Mouse (Mus musculus) E14TG2a.4 (cell line): ENCODE data around the gene Srebf1.
A peak's percentile ranks its signal among the peaks of the same experiment; 100 is the strongest.

Source experiments
- H3K27me3 ChIP-seq: 2 replicates; pipeline ENCODE4 v1.6.1; 2014; ENCODE audit warnings: low read length, control low read depth; ENCODE audit not compliant: insufficient read depth
- H3K36me3 ChIP-seq: 2 replicates; pipeline ENCODE4 v1.6.1; 2014; ENCODE audit warnings: low read length, control low read depth; ENCODE audit not compliant: insufficient read depth
- H3K4me1 ChIP-seq: replicated peaks from 2 replicates; pipeline ENCODE4 v1.6.1; 2014; ENCODE audit warnings: low read depth, low read length, control low read depth
- H3K4me3 ChIP-seq: replicated peaks from 2 replicates; pipeline ENCODE4 v1.5.1; 2014; ENCODE audit warnings: mild to moderate bottlenecking, low read length
- H3K9me3 ChIP-seq: 2 replicates; pipeline ENCODE4 v1.6.1; 2014; ENCODE audit warnings: low read length, control low read depth
- CTCF ChIP-seq: conservative IDR thresholded peaks from 2 replicates; pipeline ENCODE4 v1.5.1; 2014; ENCODE audit warnings: low read length
- NANOG ChIP-seq: IDR thresholded peaks from 2 replicates; pipeline ENCODE4 v1.6.1; 2014; ENCODE audit warnings: borderline replicate concordance, low read length, mixed read lengths
- POU5F1 ChIP-seq: IDR thresholded peaks from 2 replicates; pipeline ENCODE4 v1.6.1; 2014; ENCODE audit warnings: low read length, borderline replicate concordance

Srebf1 gene

DNA sequence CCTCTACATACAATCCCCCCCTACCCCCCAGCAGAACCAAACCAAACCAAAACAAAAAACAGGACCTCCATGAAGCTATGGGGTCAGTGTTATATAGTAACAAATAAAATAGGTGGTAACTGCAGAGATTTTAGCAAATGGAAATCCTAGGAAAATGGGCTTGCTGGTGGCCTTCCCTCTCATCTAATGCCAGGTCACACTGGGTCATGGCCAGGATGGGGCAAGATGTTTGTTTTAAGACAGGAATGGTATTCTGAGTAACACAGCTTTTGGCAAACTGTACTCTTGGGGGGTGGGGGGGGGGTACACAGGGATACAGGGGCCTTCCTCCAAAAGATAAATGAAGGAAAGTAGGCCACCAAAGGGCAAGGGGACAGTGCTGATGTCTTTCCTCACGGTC lies 59.8 kb downstream of the Srebf1 start:
- H3K9me3 ChIP-seq: no peaks in the 10 kb centered on the region
- H3K4me3 ChIP-seq: no peak overlapping the region
- H3K36me3 ChIP-seq: 0 out of 2 replicates have a peak, but pooled peaks cover 2% of the 10 kb centered on the region
- H3K4me1 ChIP-seq: peaks cover 90% of the 10 kb centered on the region
- TF ChIP-seq POU5F1 (no peak), CTCF (no peak), NANOG (no peak)
- H3K27me3 ChIP-seq: no peaks in the 10 kb centered on the region

DNA sequence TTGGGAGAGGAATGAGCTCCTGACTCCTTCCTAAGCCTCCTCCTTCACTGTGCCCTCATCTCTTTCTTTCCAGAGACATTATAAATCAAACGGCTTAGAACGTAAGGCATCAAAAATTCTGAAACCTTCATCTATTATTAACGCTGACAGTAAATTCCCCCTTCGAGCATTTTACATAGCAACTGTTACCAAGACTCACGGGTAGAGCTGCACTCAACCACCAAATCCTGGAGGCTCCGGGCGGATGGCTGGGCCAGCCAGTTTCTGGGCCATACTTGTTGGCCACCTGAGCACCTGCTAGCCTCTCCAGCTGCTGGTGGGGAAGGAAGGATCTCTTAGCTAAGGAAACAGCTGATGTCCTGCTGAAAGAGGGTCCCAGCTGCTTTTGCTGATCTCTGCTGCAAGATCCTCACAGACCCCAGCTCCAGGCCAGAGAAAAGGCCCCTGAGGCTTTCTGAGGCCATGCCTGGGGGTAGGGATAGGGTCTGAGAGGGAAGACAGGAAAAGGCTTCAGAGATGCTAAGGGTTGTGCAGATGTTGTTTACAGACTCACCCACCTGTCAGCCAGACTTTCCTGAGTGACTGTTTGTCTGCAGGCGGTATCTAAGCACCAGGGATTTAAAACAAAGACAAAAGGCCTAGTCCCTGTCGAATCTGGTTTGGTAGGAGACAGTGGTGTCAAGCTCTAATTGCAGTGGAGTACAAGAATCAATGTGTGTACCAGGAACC lies 61.1 kb downstream of the Srebf1 start:
- Histone ChIP-seq H3K9me3 (no peaks in the 10 kb centered on the region), H3K27me3 (no peaks in the 10 kb centered on the region), H3K36me3 (0 out of 2 replicates have a peak, but pooled peaks cover 3% of the 10 kb centered on the region), H3K4me3 (peak overlapping the region; percentile 41), H3K4me1 (peaks cover 90% of the 10 kb centered on the region)
- TF ChIP-seq NANOG (no peak), POU5F1 (no peak), CTCF (no peak)

DNA sequence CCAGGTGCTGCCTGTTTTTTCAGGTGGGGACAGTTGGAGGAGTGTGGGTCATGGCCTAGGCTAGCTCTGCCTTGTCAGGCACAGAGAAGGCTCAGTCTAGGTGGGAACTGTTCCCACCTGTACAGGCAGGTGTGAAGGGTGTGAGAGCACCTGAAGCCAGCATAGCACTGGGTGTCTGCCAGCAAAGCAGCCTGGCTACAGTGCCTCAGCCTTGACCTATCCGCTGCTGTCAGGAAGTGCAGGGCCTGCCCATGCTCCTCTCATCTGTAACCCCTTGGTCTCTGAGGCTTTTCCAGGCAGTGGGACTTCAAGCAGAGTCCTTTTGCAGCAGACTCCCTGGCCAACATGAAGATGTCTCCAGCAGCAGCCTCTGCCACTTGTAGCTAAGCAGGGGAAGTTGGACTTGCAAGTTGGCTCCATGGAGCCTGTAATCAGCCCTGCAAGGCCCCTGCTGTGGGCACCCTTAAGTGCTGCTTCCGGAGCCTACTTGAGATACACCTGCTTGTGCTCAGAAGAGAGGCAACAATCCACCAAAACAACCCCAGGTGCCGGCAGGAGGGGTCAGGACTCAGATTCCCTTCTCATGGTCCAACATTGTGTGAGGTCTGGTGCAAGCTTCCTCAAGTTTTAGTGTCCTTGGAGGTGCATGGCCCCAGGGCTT lies 61.8 kb downstream of the Srebf1 start:
- Histone ChIP-seq H3K27me3 (no peaks in the 10 kb centered on the region), H3K4me3 (peak overlapping the region; percentile 41), H3K9me3 (no peaks in the 10 kb centered on the region), H3K36me3 (0 out of 2 replicates have a peak, but pooled peaks cover 3% of the 10 kb centered on the region), H3K4me1 (peaks cover 90% of the 10 kb centered on the region)
- TF ChIP-seq CTCF: no peak
- TF ChIP-seq POU5F1: no peak
- TF ChIP-seq NANOG: no peak

DNA sequence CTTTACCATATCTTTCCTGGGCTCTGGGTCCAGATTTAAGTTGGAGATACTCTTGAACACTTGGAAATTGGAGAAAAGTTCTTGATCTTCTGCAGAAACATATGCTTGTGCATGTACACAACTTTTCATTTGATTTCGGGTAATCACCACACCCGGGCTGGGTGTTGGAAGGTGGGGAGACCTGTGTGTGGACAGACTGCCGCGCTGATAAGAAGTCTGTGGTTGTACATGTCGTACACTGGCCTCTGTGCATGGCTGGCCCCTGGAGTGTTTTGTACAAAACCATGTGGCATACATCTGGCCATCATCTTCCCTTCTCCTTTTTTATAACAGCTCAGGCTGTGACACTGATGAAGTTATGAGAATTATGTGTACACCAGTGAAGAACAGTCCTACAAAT lies 62.4 kb downstream of the Srebf1 start:
- H3K9me3 ChIP-seq: no peaks in the 10 kb centered on the region
- no peak overlapping the region for H3K4me3 ChIP-seq
- H3K36me3 ChIP-seq: 0 out of 2 replicates have a peak, but pooled peaks cover 5% of the 10 kb centered on the region

DNA sequence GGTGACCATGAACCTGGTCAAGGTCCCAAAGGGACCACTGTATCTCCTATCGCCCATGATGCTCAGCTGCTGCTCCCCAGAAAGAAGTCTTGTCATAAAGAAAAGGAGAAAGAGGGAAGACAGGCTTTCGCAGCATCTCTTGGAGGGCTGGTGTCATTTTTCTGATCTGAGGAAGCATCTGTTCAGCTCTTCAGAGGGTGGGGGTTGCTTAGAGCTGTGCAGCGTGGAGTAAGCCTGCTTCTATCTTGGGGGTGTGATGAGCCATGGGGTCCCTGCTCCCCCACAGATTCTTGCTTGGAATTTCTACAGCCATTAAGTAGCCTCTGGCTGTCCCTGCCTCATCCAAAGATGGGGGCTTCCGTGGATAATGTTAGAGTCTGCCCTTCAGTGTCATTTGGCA lies 64.1 kb downstream of the Srebf1 start:
- Histone ChIP-seq H3K36me3 (peaks cover 16% of the 10 kb centered on the region; the same call in 1 of the 2 replicates), H3K9me3 (no peaks in the 10 kb centered on the region), H3K4me3 (no peak overlapping the region), H3K4me1 (peaks cover 91% of the 10 kb centered on the region), H3K27me3 (no peaks in the 10 kb centered on the region)
- TF ChIP-seq CTCF (no peak), NANOG (no peak), POU5F1 (no peak)

More for the DNA sequence above, 62.4 kb downstream of the Srebf1 start:
- TF ChIP-seq POU5F1 (no peak), NANOG (no peak)
- H3K27me3 ChIP-seq: no peaks in the 10 kb centered on the region
- H3K4me1 ChIP-seq: peaks cover 94% of the 10 kb centered on the region

DNA sequence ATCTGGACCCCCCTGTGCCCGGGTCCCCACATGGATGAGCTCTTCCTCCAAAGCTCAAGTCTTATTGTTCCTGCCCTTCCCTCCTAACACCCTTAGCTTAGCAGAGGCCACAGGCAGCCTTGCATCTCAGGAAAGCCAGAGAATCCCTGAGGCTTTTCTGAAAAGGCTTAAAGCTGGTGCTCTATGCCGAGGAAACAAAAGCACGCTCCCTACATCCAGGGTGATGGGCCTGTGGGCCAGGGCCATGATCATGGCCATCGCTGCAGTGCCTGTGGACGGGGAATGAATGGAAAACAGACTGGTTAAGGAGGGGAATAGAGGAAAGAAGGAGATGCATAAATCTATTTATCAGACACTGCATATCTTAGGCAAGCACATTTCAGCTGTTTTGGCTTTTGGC lies 66.7 kb downstream of the Srebf1 start:
- Histone ChIP-seq H3K4me1 (peaks cover 80% of the 10 kb centered on the region), H3K27me3 (no peaks in the 10 kb centered on the region), H3K9me3 (no peaks in the 10 kb centered on the region), H3K36me3 (peaks cover 26% of the 10 kb centered on the region), H3K4me3 (no peak overlapping the region)
- TF ChIP-seq NANOG: no peak
- no peak for TF ChIP-seq POU5F1

DNA sequence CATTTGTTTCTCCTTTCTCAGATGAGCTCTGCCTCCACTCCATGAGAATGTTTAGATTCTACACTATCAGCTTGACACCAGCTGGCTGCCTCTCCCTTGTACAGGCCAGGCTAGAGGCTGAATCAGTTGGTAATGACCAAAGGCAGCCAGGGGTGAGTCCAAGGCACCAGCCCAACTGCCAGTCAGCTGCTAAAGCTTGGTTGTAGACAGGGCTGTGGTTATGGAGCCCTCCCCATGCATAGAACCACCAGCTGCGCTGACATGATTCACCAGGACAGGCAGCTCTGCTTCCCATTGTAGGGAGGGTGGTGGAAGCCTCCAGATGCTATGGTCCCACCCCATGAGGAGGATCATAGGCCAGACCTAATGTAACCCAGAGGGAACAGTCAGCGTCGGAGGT lies 68.4 kb downstream of the Srebf1 start:
- no peaks in the 10 kb centered on the region for H3K9me3 ChIP-seq
- no peak overlapping the region for H3K4me3 ChIP-seq
- TF ChIP-seq POU5F1 (no peak), NANOG (no peak), CTCF (no peak)
- H3K36me3 ChIP-seq: peaks cover 32% of the 10 kb centered on the region
- peaks cover 63% of the 10 kb centered on the region for H3K4me1 ChIP-seq
- H3K27me3 ChIP-seq: no peaks in the 10 kb centered on the region

DNA sequence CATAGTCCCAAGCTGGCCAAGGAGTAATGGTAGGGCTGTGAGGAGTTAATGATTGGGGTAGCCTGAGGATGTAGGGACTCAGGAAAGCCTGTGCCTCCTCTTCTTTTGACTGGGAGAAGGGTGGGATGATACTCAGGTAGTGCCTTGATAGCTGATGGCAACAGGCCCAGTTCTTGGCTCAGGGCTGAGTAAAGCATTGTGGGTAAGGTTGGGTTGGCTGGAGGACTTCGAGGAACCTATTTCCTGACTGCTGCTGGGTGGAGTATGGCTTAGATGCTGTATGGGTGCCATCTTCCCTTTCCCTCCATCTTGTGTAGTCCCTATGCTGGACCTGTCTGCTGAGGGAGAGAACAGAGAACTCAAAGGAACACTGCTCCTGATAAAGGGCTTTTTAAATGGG lies 70.0 kb downstream of the Srebf1 start:
- TF ChIP-seq POU5F1 (no peak), NANOG (no peak), CTCF (no peak)
- Histone ChIP-seq H3K9me3 (no peaks in the 10 kb centered on the region), H3K27me3 (no peaks in the 10 kb centered on the region), H3K36me3 (peaks cover 45% of the 10 kb centered on the region), H3K4me1 (peaks cover 47% of the 10 kb centered on the region), H3K4me3 (no peak overlapping the region)
